22 mouse cellular contexts compared by ENCODE assay signal in the genomic region with DNA sequence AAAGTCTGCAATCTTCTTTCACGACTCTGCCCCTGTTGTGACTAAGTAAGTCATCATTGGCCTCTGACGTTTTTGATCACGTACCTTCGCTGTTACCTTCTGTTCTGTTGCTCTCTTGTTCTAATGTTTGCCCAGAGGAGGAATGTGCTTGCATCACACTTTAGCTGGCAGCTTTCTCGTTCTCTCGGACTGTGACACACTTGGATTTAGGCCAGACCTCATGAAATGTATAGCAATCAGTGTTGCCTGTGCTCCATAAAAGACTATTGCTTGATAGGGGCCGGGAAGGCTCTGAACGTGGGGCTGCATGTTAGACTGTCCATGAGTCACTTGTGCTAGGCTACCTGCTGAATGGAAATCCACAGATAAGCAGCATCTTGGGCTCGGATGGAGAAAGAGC. TPM values are rescaled to one million over a fixed set of nuclear protein-coding genes. Genes with fewer than 3 reads are reported as not detected.
DNase-seq lines count a peak whose midpoint lies in the region; ATAC-seq lines count a peak whose summit lies in the region.
"Had no signal": no experiment of that assay in that cellular context is flagged by ENCODE, and none has a peak within 500 bp of the region (broad histone marks: within the 10 kb centered on the region; RNA-seq: fewer than 3 reads in every experiment).

No protein-coding gene starts in this region.

- H3K27me3 ChIP-seq in kidney, embryonic 16.5 days (ENCODE audit: insufficient read depth, low read length): no peaks in the 10 kb centered on the region
- H3K27me3 ChIP-seq in intestine, embryonic 15.5 days (replicated peaks): no peaks in the 10 kb centered on the region
- H3K27me3 ChIP-seq in midbrain, embryonic 10.5 days (ENCODE audit: low read depth, poor library complexity, severe bottlenecking): no peaks in the 10 kb centered on the region
- H3K27me3 ChIP-seq: forebrain, embryonic 15.5 days; heart, embryonic 15.5 days; limb, embryonic 12.5 days; neural tube, embryonic 12.5 days had no signal

- H3K4me2 ChIP-seq in kidney, embryonic 16.5 days (replicated peaks; ENCODE audit: low read depth, low read length): no peak overlapping the region
- H3K4me2 ChIP-seq in intestine, embryonic 15.5 days (replicated peaks): no peak overlapping the region; the same call in 1 of the 2 replicates
- H3K4me2 ChIP-seq: forebrain, embryonic 15.5 days; heart, embryonic 15.5 days; limb, embryonic 12.5 days; neural tube, embryonic 12.5 days had no signal

- no peak for ATAC-seq in kidney, embryonic 16.5 days (ENCODE audit: low FRiP score, low TSS enrichment)
- ATAC-seq in intestine, embryonic 15.5 days: peak; percentile 59
- ATAC-seq: forebrain, embryonic 15.5 days had no signal

- H3K36me3 ChIP-seq in kidney, embryonic 16.5 days (ENCODE audit: insufficient read depth, low read length): peaks cover 38% of the 10 kb centered on the region
- peaks cover 48% of the 10 kb centered on the region for H3K36me3 ChIP-seq in intestine, embryonic 15.5 days
- peaks cover 99% of the 10 kb centered on the region for H3K36me3 ChIP-seq in midbrain, embryonic 10.5 days

- H3K9me3 ChIP-seq in kidney, embryonic 16.5 days (ENCODE audit: low read length): no peaks in the 10 kb centered on the region
- H3K9me3 ChIP-seq in intestine, embryonic 15.5 days: no peaks in the 10 kb centered on the region
- H3K9me3 ChIP-seq in midbrain, embryonic 10.5 days (replicated peaks): no peaks in the 10 kb centered on the region
- H3K9me3 ChIP-seq: forebrain, embryonic 15.5 days; heart, embryonic 15.5 days; hindbrain, embryonic 10.5 days; limb, embryonic 12.5 days; megakaryocyte, embryonic 14.5 days; neural tube, embryonic 12.5 days had no signal

- 82% methylated on average over 9 of the region's 9 CpGs for WGBS in kidney, embryonic 16.5 days
- WGBS in intestine, embryonic 15.5 days: 77% methylated on average over 9 of the region's 9 CpGs
- 92% methylated on average over 9 of the region's 9 CpGs for WGBS in midbrain, embryonic 10.5 days

- no peak overlapping the region for H3K27ac ChIP-seq in kidney, embryonic 16.5 days (ENCODE audit: low read length)
- H3K27ac ChIP-seq in intestine, embryonic 15.5 days: no peak overlapping the region
- no peak overlapping the region for H3K27ac ChIP-seq in midbrain, embryonic 10.5 days (replicated peaks)
- H3K27ac ChIP-seq: forebrain, embryonic 15.5 days; gastrocnemius, adult 2 months; heart, embryonic 15.5 days; hindbrain, embryonic 10.5 days; limb, embryonic 12.5 days; neural tube, embryonic 12.5 days had no signal

- no peak overlapping the region for H3K4me3 ChIP-seq in kidney, embryonic 16.5 days (ENCODE audit: low read length)
- H3K4me3 ChIP-seq in intestine, embryonic 15.5 days (replicated peaks): no peak overlapping the region
- no peak overlapping the region for H3K4me3 ChIP-seq in midbrain, embryonic 10.5 days
- H3K4me3 ChIP-seq: forebrain, embryonic 15.5 days; gastrocnemius, adult 2 months; heart, embryonic 15.5 days; hindbrain, embryonic 10.5 days; limb, embryonic 12.5 days; megakaryocyte, embryonic 14.5 days; neural tube, embryonic 12.5 days had no signal

- DNase-seq in kidney, postnatal 10 days: peak; percentile 33
- DNase-seq in 3T3-L1 (ENCODE audit: low read depth, low spot score): peak; percentile 66
- peak; percentile 20 for DNase-seq in lung, postnatal 14 days
- no peak for DNase-seq in embryo, embryonic 10 days (ENCODE audit: low spot score)
- no peak for DNase-seq in layer of hippocampus, adult 9-10 months (ENCODE audit: low spot score)
- DNase-seq in midbrain, embryonic 10.5 days (ENCODE audit: low spot score): no peak
- DNase-seq: adrenal gland, adult 8-10 months; cerebellum, adult 18-20 months; gastrocnemius, adult 2 months; heart, adult 18-20 months; kidney, adult 11 months; right cerebral cortex, postnatal 4 days; thymus, postnatal 25 days had no signal

- no peak overlapping the region for H3K9ac ChIP-seq in kidney, embryonic 16.5 days (replicated peaks; ENCODE audit: low read length)
- H3K9ac ChIP-seq in intestine, embryonic 15.5 days: no peak overlapping the region
- H3K9ac ChIP-seq: forebrain, embryonic 15.5 days; heart, embryonic 15.5 days; limb, embryonic 12.5 days; neural tube, embryonic 12.5 days had no signal

- H3K4me1 ChIP-seq in kidney, embryonic 16.5 days (ENCODE audit: insufficient read depth, low read length): no peaks in the 10 kb centered on the region
- peaks cover 4% of the 10 kb centered on the region; the same call in 1 of the 2 replicates for H3K4me1 ChIP-seq in intestine, embryonic 15.5 days (replicated peaks)
- peaks cover 12% of the 10 kb centered on the region for H3K4me1 ChIP-seq in midbrain, embryonic 10.5 days
- H3K4me1 ChIP-seq: limb, embryonic 12.5 days had no signal

RNA-seq across cellular contexts. Expression of a gene that starts 6.2 kb away (rescaled TPM):
- polyA plus RNA-seq in kidney, embryonic 16.5 days (2015; fragmentation: Nextera tagmentation; extraction: Ambion mirVana): 23.4 and 26.0 TPM in 2 replicates
- 60.2 and 67.2 TPM in 2 replicates for polyA plus RNA-seq in intestine, embryonic 15.5 days (2015; fragmentation: Nextera tagmentation; extraction: Ambion mirVana)
- polyA plus RNA-seq in midbrain, embryonic 10.5 days (2016; fragmentation: Nextera tagmentation; extraction: Ambion mirVana): 56.7 and 72.4 TPM in 2 replicates

RNA-seq across cellular contexts. Expression of a gene that starts 24.5 kb away (rescaled TPM):
- not detected in 2 replicates for polyA plus RNA-seq in kidney, embryonic 16.5 days (2015; fragmentation: Nextera tagmentation; extraction: Ambion mirVana)
- not detected in 2 replicates for polyA plus RNA-seq in intestine, embryonic 15.5 days (2015; fragmentation: Nextera tagmentation; extraction: Ambion mirVana)
- 0.12 TPM in 1 of 2 replicates, not detected in the other for polyA plus RNA-seq in midbrain, embryonic 10.5 days (2016; fragmentation: Nextera tagmentation; extraction: Ambion mirVana)
- polyA plus RNA-seq: forebrain, embryonic 15.5 days; heart, embryonic 15.5 days; hindbrain, embryonic 10.5 days; limb, embryonic 12.5 days; midbrain, postnatal 0 days; neural tube, embryonic 12.5 days had no signal

RNA-seq across cellular contexts. Expression of a gene that starts 37.8 kb away (rescaled TPM):
- 0.41 and 0.46 TPM in 2 replicates for polyA plus RNA-seq in kidney, embryonic 16.5 days (2015; fragmentation: Nextera tagmentation; extraction: Ambion mirVana)
- 0.64 and 1.3 TPM in 2 replicates for polyA plus RNA-seq in intestine, embryonic 15.5 days (2015; fragmentation: Nextera tagmentation; extraction: Ambion mirVana)
- polyA plus RNA-seq in midbrain, embryonic 10.5 days (2016; fragmentation: Nextera tagmentation; extraction: Ambion mirVana): 0.04 TPM in 1 of 2 replicates, not detected in the other
- polyA plus RNA-seq: forebrain, embryonic 15.5 days; hindbrain, embryonic 10.5 days; limb, embryonic 12.5 days; neural tube, embryonic 12.5 days had no signal

Comparison
In these comparisons a context has a peak if more than half of its experiments do, and no peak if none do; other contexts are left out.
1. DNase-seq: peak in kidney, postnatal 10 days (single experiment), 3T3-L1 (single experiment) and lung, postnatal 14 days (single experiment); none in embryo, embryonic 10 days (single experiment), layer of hippocampus, adult 9-10 months (single experiment) and midbrain, embryonic 10.5 days (single experiment).